Mouse (Mus musculus) thymus, adult 2 months (tissue): ENCODE data around the gene Polr1d.

Experiments
- CTCF ChIP-seq: fragments of 200-500 bp; IDR thresholded peaks from 2 replicates; pipeline ENCODE4 v1.5.1; 2012; ENCODE audit warnings: mild to moderate bottlenecking, control low read depth, low read length, moderate library complexity, borderline replicate concordance; ENCODE audit not compliant: control insufficient read depth, poor library complexity, insufficient read depth; ENCODE audit errors: extremely low read depth
- POLR2A ChIP-seq: fragments of 200-500 bp; IDR thresholded peaks from 2 replicates; pipeline ENCODE4 v1.6.1; 2012; ENCODE audit warnings: mild to moderate bottlenecking, low read length, control low read depth, moderate library complexity; ENCODE audit not compliant: control insufficient read depth, poor library complexity, insufficient read depth; ENCODE audit errors: extremely low read depth

DNA sequence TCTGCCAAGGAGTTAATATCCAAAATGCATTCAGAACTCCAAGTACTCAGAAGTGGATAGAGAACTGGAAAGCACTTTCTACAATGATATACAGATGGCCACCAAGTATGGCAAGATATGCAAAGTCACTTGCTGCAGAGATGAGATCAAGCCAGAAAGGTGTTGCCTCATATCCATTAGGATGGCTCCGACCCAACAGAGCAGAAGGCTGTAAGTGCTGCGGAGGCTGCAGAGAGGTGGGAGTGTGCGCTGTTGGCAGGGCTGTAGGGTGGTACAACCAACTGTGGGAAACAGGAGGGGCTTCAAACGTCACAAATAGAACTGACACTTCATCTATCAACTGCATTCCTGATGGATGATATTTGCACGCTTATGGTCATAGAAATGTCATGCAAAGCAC lies 8.0 kb upstream of the Polr1d start:
- no peak for TF ChIP-seq POLR2A
- no peak for TF ChIP-seq CTCF
